Mouse (Mus musculus): ENCODE results near the gene Dbh.

- no peak for TF ChIP-seq POLR2A (IDR thresholded peaks at IDR 0.05; ENCODE audit: low read depth, low read length)
- TF ChIP-seq CTCF (IDR thresholded peaks at IDR 0.05; ENCODE audit: extremely low read depth, insufficient read depth, insufficient read length, insufficient replicate concordance): no peak
Measured at GRCm38 (mm10) chr2:27229481-27230105, 64.6 kb downstream of the Dbh start.

All from spleen, adult 2 months (tissue).